Mouse (Mus musculus) heart, embryonic 14.5 days (tissue): ENCODE results near the gene Stx11. TPM values are rescaled to one million over a fixed set of nuclear protein-coding genes. Genes with fewer than 3 reads are reported as not detected.

ENCODE experiments used
- ATAC-seq: fragments of 200-750 bp; cut with Nextera tagmentation; 2 replicates; pipeline ENCODE4 v1.8.0; 2017; ENCODE audit warnings: low read depth, moderate TSS enrichment; ENCODE audit not compliant: insufficient number of reproducible peaks, insufficient read depth, low FRiP score
- H3K27ac ChIP-seq, 2 experiments: fragments of 200-500 bp in 1 of 2; fragments of 300-500 bp in 1 of 2; sonication (generic) in 1 of 2; replicated peaks in 1 of 2; 2 replicates each; pipeline ENCODE4 v1.5.1; 2012 to 2014; ENCODE audit warnings: low read depth in 2 of 2, low read length in 2 of 2, control low read depth in 1 of 2, mild to moderate bottlenecking in 1 of 2, mixed read lengths in 1 of 2; ENCODE audit not compliant: control insufficient read depth in 1 of 2, insufficient read depth in 1 of 2
- H3K27me3 ChIP-seq: fragments of 300-500 bp; sonication (generic); 2 replicates; pipeline ENCODE4 v1.6.1; 2014; ENCODE audit warnings: mild to moderate bottlenecking, low read length, control low read depth; ENCODE audit not compliant: control insufficient read depth, insufficient read depth
- H3K36me3 ChIP-seq: fragments of 300-500 bp; sonication (generic); 2 replicates; pipeline ENCODE4 v1.6.1; 2014; ENCODE audit warnings: mild to moderate bottlenecking, control low read depth, low read length, mixed read lengths; ENCODE audit not compliant: control insufficient read depth, insufficient read depth
- H3K4me1 ChIP-seq, 2 experiments: fragments of 200-500 bp in 1 of 2; fragments of 300-500 bp in 1 of 2; sonication (generic) in 1 of 2; 2 replicates each; pipeline ENCODE4 v1.6.1; 2012 to 2014; ENCODE audit warnings: low read length in 2 of 2, control low read depth in 1 of 2, mixed read lengths in 1 of 2; ENCODE audit not compliant: control insufficient read depth in 2 of 2, insufficient read depth in 2 of 2
- H3K4me2 ChIP-seq: fragments of 300-500 bp; sonication (generic); 2 replicates; pipeline ENCODE4 v1.6.1; 2014; ENCODE audit warnings: mild to moderate bottlenecking, low read length
- H3K4me3 ChIP-seq, 2 experiments: fragments of 200-500 bp in 1 of 2; fragments of 300-500 bp in 1 of 2; sonication (generic) in 1 of 2; 2 replicates each; pipeline ENCODE4 v1.5.1; 2012 to 2014; ENCODE audit warnings: low read length in 2 of 2, mild to moderate bottlenecking in 2 of 2, control low read depth in 1 of 2, low read depth in 1 of 2, moderate library complexity in 1 of 2; ENCODE audit not compliant: control insufficient read depth in 1 of 2, insufficient read depth in 1 of 2
- H3K9ac ChIP-seq: fragments of 300-500 bp; sonication (generic); 2 replicates; pipeline ENCODE4 v1.6.1; 2014; ENCODE audit warnings: mild to moderate bottlenecking, low read length
- H3K9me3 ChIP-seq: fragments of 300-500 bp; sonication (generic); 2 replicates; pipeline ENCODE4 v1.6.1; 2016; ENCODE audit warnings: low read length, control low read depth; ENCODE audit not compliant: control insufficient read depth
- WGBS: fragments of 180-500 bp; shearing (Covaris S2); extraction: QIAGEN DNeasy Blood & Tissue Kit; methylation state at CpG from one replicate; pipeline ENCODE4 v1.1.7; 2014; 5-methylcytosine and 5-hydroxymethylcytosine counted together
- polyA plus RNA-seq: library from polyadenylated mRNA; unstranded; fragments of >200 nt; fragmentation: Nextera tagmentation; extraction: Ambion mirVana; gene quantifications from 2 replicates; pipeline ENCODE4 v1.2.1, GENCODE M21; 2014

Gene Stx11
- polyA plus RNA-seq, 1 experiment from 2014 or later: 7.6 TPM

DNA sequence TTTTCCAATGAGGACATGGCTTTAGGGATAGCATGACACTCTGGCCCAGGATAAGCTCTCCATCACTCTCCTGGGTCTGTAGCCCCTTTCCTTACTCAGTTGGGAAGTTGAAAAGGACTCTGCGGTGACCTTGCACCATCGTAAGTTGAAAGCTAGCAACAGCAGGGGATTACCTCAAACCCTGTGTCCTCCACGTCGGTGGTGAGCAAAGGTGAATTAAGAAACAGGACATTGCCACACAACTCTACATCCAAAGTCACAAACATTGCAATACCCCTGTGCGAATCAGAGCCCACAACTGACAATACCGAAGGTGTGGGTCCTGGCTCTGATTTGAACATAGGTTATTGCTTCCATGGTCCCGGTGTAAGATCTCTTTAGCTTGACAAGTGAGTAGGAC is 11.9 kb upstream of the Stx11 start:
- Histone ChIP-seq H3K36me3 (no peaks in the 10 kb centered on the region), H3K4me2 (no peak overlapping the region), H3K27ac (no peak overlapping the region), H3K27me3 (no peaks in the 10 kb centered on the region), H3K9me3 (no peaks in the 10 kb centered on the region), H3K4me3 (no peak overlapping the region), H3K9ac (no peak overlapping the region), H3K4me1 (peaks cover 2 to 5% of the 10 kb centered on the region in 2 experiments; a peak in 1 of 4 replicates)
- no peak for ATAC-seq
- 81% methylated on average over 7 of the region's 7 CpGs for WGBS

DNA sequence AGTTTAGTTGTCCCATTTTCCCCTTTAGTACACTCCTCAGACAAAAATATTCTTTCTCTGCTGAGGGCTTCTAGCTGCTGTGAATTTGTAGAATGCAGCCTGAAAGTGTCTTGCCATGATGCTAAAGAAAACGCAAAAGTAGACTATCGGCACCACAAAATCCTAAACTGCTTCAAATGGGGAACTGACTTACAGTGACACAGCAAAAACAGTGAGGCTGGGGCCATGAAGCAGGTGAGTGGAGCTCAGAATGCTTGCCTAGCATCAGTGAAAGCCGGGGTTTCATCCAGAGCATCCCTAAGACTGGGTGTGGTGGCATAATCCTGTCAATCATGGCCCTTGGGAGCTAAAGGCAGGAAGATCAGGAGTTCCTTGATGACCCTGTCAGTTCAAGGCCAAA is 11.4 kb upstream of the Stx11 start:
- Histone ChIP-seq H3K4me3 (no peak overlapping the region), H3K9ac (no peak overlapping the region), H3K36me3 (no peaks in the 10 kb centered on the region), H3K4me2 (no peak overlapping the region), H3K9me3 (no peaks in the 10 kb centered on the region), H3K4me1 (peaks cover 2 to 5% of the 10 kb centered on the region in 2 experiments; a peak in 1 of 4 replicates), H3K27me3 (no peaks in the 10 kb centered on the region), H3K27ac (no peak overlapping the region)
- no peak for ATAC-seq
- 82% methylated on average over 3 of the region's 3 CpGs for WGBS

DNA sequence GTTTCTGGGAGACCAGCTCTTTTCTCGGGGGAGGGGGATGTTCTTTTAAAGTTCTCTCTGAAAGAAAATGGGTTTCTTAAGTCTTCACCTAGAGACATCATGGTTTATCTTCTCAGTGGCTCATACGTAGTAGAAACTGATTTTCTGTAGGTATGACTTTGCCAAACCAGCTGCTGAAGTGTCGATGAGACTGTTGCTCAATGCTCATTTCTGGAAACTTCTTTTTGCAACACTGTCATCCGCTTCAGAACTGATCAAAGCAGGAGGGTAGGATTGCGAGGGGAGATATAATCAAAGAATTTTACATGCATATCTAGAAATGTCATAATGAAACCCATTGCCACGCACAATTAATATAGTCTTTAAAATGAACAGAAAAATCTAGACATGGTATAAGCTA is 10.5 kb upstream of the Stx11 start:
- no peak for ATAC-seq
- WGBS: 85% methylated on average over 6 of the region's 6 CpGs
- Histone ChIP-seq H3K4me1 (peaks cover 2 to 5% of the 10 kb centered on the region in 2 experiments; a peak in 1 of 4 replicates), H3K36me3 (no peaks in the 10 kb centered on the region), H3K9me3 (no peaks in the 10 kb centered on the region), H3K4me3 (no peak overlapping the region), H3K27me3 (no peaks in the 10 kb centered on the region), H3K27ac (no peak overlapping the region), H3K9ac (no peak overlapping the region), H3K4me2 (no peak overlapping the region)

DNA sequence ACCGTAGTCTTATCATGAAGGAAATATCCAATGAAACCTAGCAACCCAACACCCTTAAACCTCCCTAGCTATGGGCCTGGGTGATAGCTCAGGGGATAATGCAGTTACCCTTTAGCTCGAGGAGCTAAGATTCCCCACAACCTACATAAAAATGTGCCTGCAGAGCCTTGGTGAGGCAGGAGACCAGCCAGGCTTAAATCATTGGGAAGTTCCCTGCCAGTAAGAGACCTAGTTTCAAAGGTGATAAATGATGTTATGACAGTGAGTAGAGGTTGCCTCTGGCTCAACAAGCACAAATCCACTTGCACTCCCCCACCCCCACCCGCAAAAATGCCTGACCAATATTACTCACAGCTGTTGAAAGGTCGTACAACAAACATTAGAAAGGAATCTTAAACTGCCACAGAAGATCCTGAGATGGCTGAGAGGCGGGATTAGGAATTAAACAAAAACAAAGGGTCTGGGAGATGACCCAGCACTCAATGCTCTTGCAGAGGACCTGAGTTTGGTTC is 1.6 kb upstream of the Stx11 start:
- H3K9ac ChIP-seq: no peak overlapping the region
- H3K27me3 ChIP-seq: no peaks in the 10 kb centered on the region
- no peak for ATAC-seq
- no peak overlapping the region for H3K4me3 ChIP-seq
- 72% methylated on average over 5 of the region's 5 CpGs for WGBS
- H3K27ac ChIP-seq: no peak overlapping the region
- no peak overlapping the region for H3K4me2 ChIP-seq
- H3K36me3 ChIP-seq: no peaks in the 10 kb centered on the region
- H3K4me1 ChIP-seq: no peaks in the 10 kb centered on the region
- no peaks in the 10 kb centered on the region for H3K9me3 ChIP-seq

DNA sequence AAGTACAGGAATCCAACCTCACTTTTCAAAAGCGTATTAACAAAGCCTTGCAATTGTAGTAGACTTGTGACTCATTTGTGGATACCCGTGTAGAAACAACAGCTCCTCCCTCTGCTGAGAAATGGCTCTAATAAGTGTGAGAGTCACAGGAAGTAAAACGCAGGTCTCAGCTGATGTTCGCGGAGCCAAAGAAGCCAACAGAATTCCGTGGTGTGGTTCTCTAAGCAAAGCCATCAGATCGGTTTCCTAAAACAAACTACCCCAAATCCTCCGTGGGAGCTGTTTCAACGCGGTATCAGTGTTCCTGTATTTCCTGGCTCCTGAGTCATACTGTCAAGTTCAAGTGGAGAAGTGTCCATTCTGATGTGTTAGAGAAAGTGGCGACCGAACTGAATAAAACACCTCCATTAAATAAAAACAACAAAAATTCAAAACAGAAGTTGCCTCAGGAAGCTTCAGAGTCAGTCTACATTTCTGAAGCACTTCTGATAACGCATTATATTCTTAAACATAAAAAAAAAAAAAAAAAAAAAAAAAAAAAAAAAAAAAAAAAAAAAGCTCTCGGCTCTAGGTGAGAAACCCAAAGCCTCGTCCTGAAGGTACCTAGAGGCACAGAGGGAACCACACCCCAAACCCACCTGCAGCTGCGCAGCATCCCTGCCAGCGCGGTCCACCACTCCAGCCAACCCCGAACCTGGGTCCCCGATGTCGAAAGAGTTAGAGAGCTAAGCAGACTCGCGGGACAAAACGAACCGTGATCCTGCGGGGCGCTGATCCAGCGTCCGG is 543 bp downstream of the Stx11 start:
- Histone ChIP-seq H3K9ac (peak overlapping the region; percentile 61), H3K27me3 (no peaks in the 10 kb centered on the region), H3K9me3 (no peaks in the 10 kb centered on the region), H3K4me2 (peak overlapping the region; percentile 67), H3K36me3 (no peaks in the 10 kb centered on the region), H3K4me3 (peak overlapping the region; percentile 56 to 84), H3K4me1 (no peaks in the 10 kb centered on the region), H3K27ac (no peak overlapping the region)
- ATAC-seq: no peak
- WGBS: 4% methylated on average over 29 of the region's 29 CpGs

DNA sequence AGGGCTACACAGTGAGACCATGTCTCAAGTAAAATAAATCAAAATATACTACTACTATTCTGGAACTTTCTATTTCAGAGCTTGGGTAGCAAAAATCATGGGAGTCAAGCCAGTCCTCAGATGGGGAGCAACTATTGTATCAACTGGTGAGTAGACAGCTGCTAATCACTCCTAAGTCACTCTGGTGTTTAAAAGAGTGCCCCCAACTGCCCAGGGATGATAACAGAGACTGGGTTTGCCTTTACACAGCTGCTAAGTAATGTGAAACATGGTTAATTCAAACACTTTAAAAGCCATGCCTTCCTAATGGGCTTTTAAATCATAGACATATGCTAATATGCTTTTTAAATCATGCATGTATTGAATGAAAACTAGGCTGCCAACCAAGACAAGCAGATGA is 1.9 kb downstream of the Stx11 start:
- Histone ChIP-seq H3K4me1 (no peaks in the 10 kb centered on the region), H3K4me2 (no peak overlapping the region), H3K36me3 (no peaks in the 10 kb centered on the region), H3K9ac (no peak overlapping the region), H3K9me3 (no peaks in the 10 kb centered on the region), H3K27me3 (no peaks in the 10 kb centered on the region), H3K27ac (no peak overlapping the region), H3K4me3 (no peak overlapping the region)
- no peak for ATAC-seq

DNA sequence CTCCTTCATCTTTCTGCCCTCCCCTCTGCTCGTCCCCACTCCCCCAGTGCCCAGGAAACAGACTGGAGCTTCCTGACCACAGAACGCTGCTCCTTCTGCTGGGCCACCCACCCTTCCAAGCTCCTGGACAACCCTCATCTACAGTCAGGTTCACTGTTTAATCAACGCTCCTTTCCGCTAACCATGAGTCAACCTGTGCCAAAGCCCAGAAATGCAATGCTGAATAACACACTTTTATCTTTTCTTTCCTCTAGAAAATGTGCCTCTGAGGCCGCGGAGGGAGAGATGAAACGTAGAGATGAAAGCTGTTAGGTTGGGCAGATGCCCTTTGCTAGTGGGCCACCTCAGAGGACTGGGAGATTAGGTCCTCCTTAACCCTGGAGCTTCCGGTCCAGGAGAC is 2.6 kb downstream of the Stx11 start:
- ATAC-seq: no peak
- Histone ChIP-seq H3K9ac (no peak overlapping the region), H3K27ac (no peak overlapping the region), H3K27me3 (no peaks in the 10 kb centered on the region), H3K4me2 (no peak overlapping the region), H3K4me1 (no peaks in the 10 kb centered on the region), H3K36me3 (no peaks in the 10 kb centered on the region), H3K4me3 (no peak overlapping the region), H3K9me3 (no peaks in the 10 kb centered on the region)
- WGBS: 73% methylated on average over 8 of the region's 8 CpGs

DNA sequence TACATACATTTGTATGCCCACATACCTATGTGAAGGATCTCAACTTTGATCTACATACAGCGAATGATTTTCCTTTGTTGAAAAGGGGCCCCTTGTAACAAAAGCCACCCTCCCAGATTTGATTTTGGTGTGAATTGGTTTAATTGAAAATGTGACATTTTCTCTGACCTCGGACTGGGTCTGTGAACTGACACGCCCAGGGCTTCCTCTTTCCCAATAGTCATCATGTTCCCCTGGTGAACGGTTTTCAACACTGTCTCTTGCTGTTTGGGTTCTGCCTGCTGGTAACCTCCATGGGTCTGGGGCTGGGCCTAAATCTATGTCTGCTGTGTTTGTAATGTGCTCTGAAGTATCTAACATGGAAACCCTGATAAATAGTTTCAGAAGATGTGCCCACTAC is 6.8 kb downstream of the Stx11 start:
- Histone ChIP-seq H3K4me2 (no peak overlapping the region), H3K9ac (no peak overlapping the region), H3K4me1 (no peaks in the 10 kb centered on the region), H3K36me3 (no peaks in the 10 kb centered on the region), H3K27me3 (no peaks in the 10 kb centered on the region), H3K4me3 (no peak overlapping the region), H3K27ac (no peak overlapping the region), H3K9me3 (no peaks in the 10 kb centered on the region)
- WGBS: 72% methylated on average over 4 of the region's 4 CpGs
- ATAC-seq: no peak
